Mouse (Mus musculus): ENCODE data around the gene Rasa1. TPM values are rescaled to one million over a fixed set of nuclear protein-coding genes. Genes with fewer than 3 reads are reported as not detected.

Gene Rasa1
- 41.3 and 44.0 TPM in 2 replicates for polyA plus RNA-seq (2016; fragmentation: Nextera tagmentation; extraction: Ambion mirVana)

- Histone ChIP-seq H3K9me3 (replicated peaks) (0 out of 2 replicates have a peak, but pooled peaks cover 3% of the 10 kb centered on the region), H3K27me3 (replicated peaks) (no peaks in the 10 kb centered on the region), H3K9ac (peak within 1 kb of the TSS; percentile 100), H3K4me3 (peak within 1 kb of the TSS; percentile 99), H3K36me3 (no peaks in the 10 kb centered on the region), H3K4me1 (replicated peaks) (0 out of 2 replicates have a peak, but pooled peaks cover 4% of the 10 kb centered on the region), H3K27ac (ENCODE audit: poor library complexity, severe bottlenecking) (peak within 1 kb of the TSS; percentile 99), H3K4me2 (peak within 1 kb of the TSS; percentile 58)
- peak; percentile 99 for ATAC-seq (ENCODE audit: insufficient number of reproducible peaks, low FRiP score)
- under 1% methylated on average over 94 of the region's 97 CpGs for WGBS
Measured at GRCm38 (mm10) chr13:85288843-85289713, at the start of gene Rasa1. TSS of gene Rasa1 (minus strand) at chr13:85289130.

- Histone ChIP-seq H3K9ac (no peak overlapping the region), H3K4me2 (no peak overlapping the region), H3K9me3 (replicated peaks) (no peaks in the 10 kb centered on the region), H3K36me3 (no peaks in the 10 kb centered on the region), H3K27me3 (replicated peaks) (no peaks in the 10 kb centered on the region), H3K27ac (ENCODE audit: poor library complexity, severe bottlenecking) (no peak overlapping the region), H3K4me3 (no peak overlapping the region), H3K4me1 (replicated peaks) (no peaks in the 10 kb centered on the region)
- 56% methylated on average over 2 of the region's 2 CpGs for WGBS
- ATAC-seq (ENCODE audit: insufficient number of reproducible peaks, low FRiP score), result no peak
Measured at GRCm38 (mm10) chr13:85311547-85311946, 22.6 kb upstream of the Rasa1 start.

GRCm38 (mm10) chr13:85310968-85311367 lies 22.0 kb upstream of the Rasa1 start:
- H3K9ac ChIP-seq, result no peak overlapping the region
- no peaks in the 10 kb centered on the region for H3K27me3 ChIP-seq (replicated peaks)
- no peak overlapping the region for H3K4me3 ChIP-seq
- no peaks in the 10 kb centered on the region for H3K9me3 ChIP-seq (replicated peaks)
- H3K36me3 ChIP-seq, result no peaks in the 10 kb centered on the region
- H3K4me1 ChIP-seq (replicated peaks), result no peaks in the 10 kb centered on the region
- no peak overlapping the region for H3K27ac ChIP-seq (ENCODE audit: poor library complexity, severe bottlenecking)
- peak; percentile 55; the same call in 1 of the 2 replicates for ATAC-seq (ENCODE audit: insufficient number of reproducible peaks, low FRiP score)
- no peak overlapping the region for H3K4me2 ChIP-seq
- WGBS, result 46% methylated on average over 5 of the region's 5 CpGs

- no peak overlapping the region for H3K4me2 ChIP-seq
- no peaks in the 10 kb centered on the region for H3K9me3 ChIP-seq (replicated peaks)
- no peak for ATAC-seq (ENCODE audit: insufficient number of reproducible peaks, low FRiP score)
- 83% methylated on average over 2 of the region's 2 CpGs for WGBS
- no peaks in the 10 kb centered on the region for H3K36me3 ChIP-seq
- no peak overlapping the region for H3K27ac ChIP-seq (ENCODE audit: poor library complexity, severe bottlenecking)
- H3K27me3 ChIP-seq (replicated peaks), result no peaks in the 10 kb centered on the region
- H3K9ac ChIP-seq, result no peak overlapping the region
- H3K4me1 ChIP-seq (replicated peaks), result no peaks in the 10 kb centered on the region
- no peak overlapping the region for H3K4me3 ChIP-seq
Measured at GRCm38 (mm10) chr13:85310483-85310882, 21.6 kb upstream of the Rasa1 start.

GRCm38 (mm10) chr13:85306039-85306438 lies 17.1 kb upstream of the Rasa1 start:
- H3K4me1 ChIP-seq (replicated peaks), result no peaks in the 10 kb centered on the region
- H3K27me3 ChIP-seq (replicated peaks), result no peaks in the 10 kb centered on the region
- H3K36me3 ChIP-seq, result no peaks in the 10 kb centered on the region
- H3K4me2 ChIP-seq, result no peak overlapping the region
- H3K27ac ChIP-seq (ENCODE audit: poor library complexity, severe bottlenecking), result no peak overlapping the region
- H3K9me3 ChIP-seq (replicated peaks), result no peaks in the 10 kb centered on the region
- no peak overlapping the region for H3K4me3 ChIP-seq
- ATAC-seq (ENCODE audit: insufficient number of reproducible peaks, low FRiP score), result no peak
- H3K9ac ChIP-seq, result no peak overlapping the region

- H3K27me3 ChIP-seq (replicated peaks), result no peaks in the 10 kb centered on the region
- no peak overlapping the region for H3K4me3 ChIP-seq
- no peak overlapping the region for H3K27ac ChIP-seq (ENCODE audit: poor library complexity, severe bottlenecking)
- 64% methylated on average over 1 of the region's 1 CpGs for WGBS
- no peak for ATAC-seq (ENCODE audit: insufficient number of reproducible peaks, low FRiP score)
- H3K4me2 ChIP-seq, result no peak overlapping the region
- no peaks in the 10 kb centered on the region for H3K36me3 ChIP-seq
- 0 out of 2 replicates have a peak, but pooled peaks cover 3% of the 10 kb centered on the region for H3K9me3 ChIP-seq (replicated peaks)
- 0 out of 2 replicates have a peak, but pooled peaks cover 4% of the 10 kb centered on the region for H3K4me1 ChIP-seq (replicated peaks)
- H3K9ac ChIP-seq, result no peak overlapping the region
Measured at GRCm38 (mm10) chr13:85290651-85291050, 1.7 kb upstream of the Rasa1 start.

- Histone ChIP-seq H3K4me3 (peak overlapping the region; percentile 99), H3K4me2 (peak overlapping the region; percentile 58), H3K27ac (ENCODE audit: poor library complexity, severe bottlenecking) (peak overlapping the region; percentile 99), H3K9ac (peak overlapping the region; percentile 100), H3K36me3 (no peaks in the 10 kb centered on the region), H3K27me3 (replicated peaks) (no peaks in the 10 kb centered on the region), H3K4me1 (replicated peaks) (0 out of 2 replicates have a peak, but pooled peaks cover 4% of the 10 kb centered on the region), H3K9me3 (replicated peaks) (0 out of 2 replicates have a peak, but pooled peaks cover 3% of the 10 kb centered on the region)
- ATAC-seq (ENCODE audit: insufficient number of reproducible peaks, low FRiP score), result no peak; the same call in 1 of the 2 replicates
- WGBS, result under 1% methylated on average over 34 of the region's 35 CpGs
Measured at GRCm38 (mm10) chr13:85288574-85288842, 422 bp downstream of the Rasa1 start.

- under 1% methylated on average over 24 of the region's 25 CpGs for WGBS
- peak; percentile 8 for ATAC-seq (ENCODE audit: insufficient number of reproducible peaks, low FRiP score)
- Histone ChIP-seq H3K4me1 (replicated peaks) (0 out of 2 replicates have a peak, but pooled peaks cover 7% of the 10 kb centered on the region), H3K4me3 (peak overlapping the region; percentile 99), H3K9ac (peak overlapping the region; percentile 100), H3K4me2 (peak overlapping the region; percentile 58), H3K27ac (ENCODE audit: poor library complexity, severe bottlenecking) (peak overlapping the region; percentile 99), H3K9me3 (replicated peaks) (0 out of 2 replicates have a peak, but pooled peaks cover 3% of the 10 kb centered on the region), H3K27me3 (replicated peaks) (no peaks in the 10 kb centered on the region), H3K36me3 (no peaks in the 10 kb centered on the region)
Measured at GRCm38 (mm10) chr13:85287876-85288573, 905 bp downstream of the Rasa1 start.

GRCm38 (mm10) chr13:85282626-85283025 lies 6.3 kb downstream of the Rasa1 start:
- H3K4me1 ChIP-seq (replicated peaks), result peaks cover 23% of the 10 kb centered on the region
- H3K9ac ChIP-seq, result no peak overlapping the region
- H3K36me3 ChIP-seq, result no peaks in the 10 kb centered on the region
- H3K9me3 ChIP-seq (replicated peaks), result 0 out of 2 replicates have a peak, but pooled peaks cover 3% of the 10 kb centered on the region
- ATAC-seq (ENCODE audit: insufficient number of reproducible peaks, low FRiP score), result no peak
- H3K27ac ChIP-seq (ENCODE audit: poor library complexity, severe bottlenecking), result no peak overlapping the region
- no peak overlapping the region for H3K4me3 ChIP-seq
- H3K27me3 ChIP-seq (replicated peaks), result no peaks in the 10 kb centered on the region
- no peak overlapping the region for H3K4me2 ChIP-seq

- ATAC-seq (ENCODE audit: insufficient number of reproducible peaks, low FRiP score), result no peak
- Histone ChIP-seq H3K27me3 (replicated peaks) (no peaks in the 10 kb centered on the region), H3K4me2 (no peak overlapping the region), H3K9me3 (replicated peaks) (no peaks in the 10 kb centered on the region), H3K4me3 (no peak overlapping the region), H3K36me3 (no peaks in the 10 kb centered on the region), H3K9ac (no peak overlapping the region), H3K27ac (ENCODE audit: poor library complexity, severe bottlenecking) (no peak overlapping the region), H3K4me1 (replicated peaks) (peaks cover 23% of the 10 kb centered on the region)
Measured at GRCm38 (mm10) chr13:85278951-85279350, 10.0 kb downstream of the Rasa1 start.

- 76% methylated on average over 1 of the region's 1 CpGs for WGBS
- H3K4me2 ChIP-seq, result no peak overlapping the region
- no peak for ATAC-seq (ENCODE audit: insufficient number of reproducible peaks, low FRiP score)
Measured at GRCm38 (mm10) chr13:85274572-85274971, 14.4 kb downstream of the Rasa1 start.

More at GRCm38 (mm10) chr13:85274572-85274971, 14.4 kb downstream of the Rasa1 start:
- Histone ChIP-seq H3K4me3 (no peak overlapping the region), H3K9ac (no peak overlapping the region), H3K9me3 (replicated peaks) (no peaks in the 10 kb centered on the region), H3K36me3 (no peaks in the 10 kb centered on the region), H3K4me1 (replicated peaks) (peaks cover 12% of the 10 kb centered on the region), H3K27me3 (replicated peaks) (no peaks in the 10 kb centered on the region), H3K27ac (ENCODE audit: poor library complexity, severe bottlenecking) (no peak overlapping the region)
